Mouse (Mus musculus): ENCODE results near the gene Tmem121b. TPM values are rescaled to one million over a fixed set of nuclear protein-coding genes. Genes with fewer than 3 reads are reported as not detected.

Tmem121b gene
- polyA plus RNA-seq, 2 experiments = 0.21 to 0.52 TPM

DNA sequence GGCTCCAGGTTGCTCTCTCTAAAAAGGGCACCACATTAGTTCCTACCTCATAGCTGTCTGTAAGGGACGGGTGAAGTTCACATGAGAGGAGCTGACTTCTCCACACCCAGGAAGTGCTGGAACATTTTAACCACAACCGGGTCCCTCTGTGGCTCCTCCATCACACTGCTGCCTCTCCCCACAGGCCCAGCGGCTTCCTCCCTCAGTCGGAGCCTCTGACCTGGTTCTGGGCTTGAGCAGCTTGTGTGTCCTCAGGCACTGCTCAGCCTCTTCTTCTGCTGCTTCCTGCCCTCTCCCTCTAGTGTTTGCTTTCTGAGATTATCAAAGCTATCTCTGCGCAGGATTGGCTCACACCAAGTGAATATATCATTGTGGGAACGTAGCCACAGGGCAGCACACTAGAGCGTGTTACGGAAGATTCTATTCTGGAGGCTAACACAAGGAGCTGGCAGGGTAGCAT, 7.5 kb downstream of the Tmem121b start:
- 71% methylated on average over 8 of the region's 8 CpGs for WGBS
- ATAC-seq (ENCODE audit: low FRiP score, low read depth) (no peak), DNase-seq (ENCODE audit: low spot score) (no peak)
- Histone ChIP-seq H3K4me2 (replicated peaks; ENCODE audit: low read depth, low read length, severe bottlenecking) (no peak overlapping the region), H3K9ac (ENCODE audit: low read depth, low read length, severe bottlenecking) (no peak overlapping the region), H3K36me3 (ENCODE audit: control insufficient read depth, insufficient read depth, low read length) (peaks cover 2% of the 10 kb centered on the region), H3K27me3 (ENCODE audit: control insufficient read depth, insufficient read depth, low read length) (no peaks in the 10 kb centered on the region), H3K4me1 (ENCODE audit: control insufficient read depth, insufficient read depth, low read length) (no peaks in the 10 kb centered on the region; the same call in 1 of the 2 replicates), H3K9me3 (ENCODE audit: control insufficient read depth, low read length) (no peaks in the 10 kb centered on the region), H3K27ac (replicated peaks; ENCODE audit: low read depth, low read length) (no peak overlapping the region), H3K4me3 (replicated peaks; ENCODE audit: low read length) (no peak overlapping the region)
- no peak for TF ChIP-seq POLR2A (IDR thresholded peaks at IDR 0.05; ENCODE audit: borderline replicate concordance, extremely low read depth, insufficient read depth, insufficient read length)

DNA sequence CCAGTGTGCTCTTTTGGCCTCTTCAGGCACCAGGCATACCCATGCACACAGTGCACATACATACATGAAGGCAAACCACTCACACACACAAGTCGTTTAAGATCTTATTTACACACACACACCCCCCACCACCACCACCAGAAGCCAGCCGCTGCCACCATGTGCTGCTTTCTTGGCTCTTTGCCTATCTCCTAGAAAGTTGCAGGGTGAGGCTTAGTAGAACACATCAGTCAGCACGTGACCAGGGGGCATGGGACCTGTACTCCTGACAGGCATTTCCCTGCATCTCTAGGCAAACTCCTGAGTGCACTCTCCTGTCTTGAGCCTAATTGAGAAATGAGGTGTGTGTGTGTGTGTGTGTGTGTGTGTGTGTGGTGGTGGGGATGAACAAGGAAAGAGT, 8.6 kb downstream of the Tmem121b start:
- H3K9me3 ChIP-seq (ENCODE audit: control insufficient read depth, low read length) = no peaks in the 10 kb centered on the region
- H3K4me1 ChIP-seq (ENCODE audit: control insufficient read depth, insufficient read depth, low read length) = no peaks in the 10 kb centered on the region; the same call in 1 of the 2 replicates
- no peak overlapping the region for H3K27ac ChIP-seq (replicated peaks; ENCODE audit: low read depth, low read length)
- no peak overlapping the region for H3K4me2 ChIP-seq (replicated peaks; ENCODE audit: low read depth, low read length, severe bottlenecking)
- H3K27me3 ChIP-seq (ENCODE audit: control insufficient read depth, insufficient read depth, low read length) = no peaks in the 10 kb centered on the region
- 66% methylated on average over 3 of the region's 3 CpGs for WGBS
- H3K4me3 ChIP-seq (replicated peaks; ENCODE audit: low read length) = no peak overlapping the region
- DNase-seq (ENCODE audit: low spot score) = no peak
- no peak for ATAC-seq (ENCODE audit: low FRiP score, low read depth)
- H3K36me3 ChIP-seq (ENCODE audit: control insufficient read depth, insufficient read depth, low read length) = peaks cover 6% of the 10 kb centered on the region
- TF ChIP-seq POLR2A (IDR thresholded peaks at IDR 0.05; ENCODE audit: borderline replicate concordance, extremely low read depth, insufficient read depth, insufficient read length) = no peak
- no peak overlapping the region for H3K9ac ChIP-seq (ENCODE audit: low read depth, low read length, severe bottlenecking)

DNA sequence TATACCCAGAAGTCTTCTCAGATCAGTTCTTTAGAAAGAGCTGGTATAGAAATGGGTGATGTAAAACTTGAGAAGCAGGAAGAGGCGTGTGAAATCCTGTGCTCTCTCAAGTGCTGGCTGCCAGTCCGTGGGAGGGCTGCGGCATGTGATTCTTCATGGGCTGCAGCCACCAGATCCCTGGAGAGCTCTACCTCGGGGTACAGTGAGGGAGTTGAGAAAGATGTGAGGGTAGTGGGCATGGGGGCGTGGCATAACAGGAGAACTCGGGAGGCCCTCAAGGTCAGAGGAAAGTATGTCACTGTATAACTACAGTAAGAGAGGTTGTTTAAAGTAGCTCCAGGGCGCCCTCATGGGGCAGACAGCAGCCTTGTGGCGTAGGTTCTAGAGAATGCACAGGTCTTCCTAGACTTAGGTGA, 10.4 kb downstream of the Tmem121b start:
- ATAC-seq (ENCODE audit: low FRiP score, low read depth) (no peak), DNase-seq (ENCODE audit: low spot score) (peak; percentile 54)
- Histone ChIP-seq H3K27ac (replicated peaks; ENCODE audit: low read depth, low read length) (no peak overlapping the region), H3K4me1 (ENCODE audit: control insufficient read depth, insufficient read depth, low read length) (no peaks in the 10 kb centered on the region; the same call in 1 of the 2 replicates), H3K9me3 (ENCODE audit: control insufficient read depth, low read length) (no peaks in the 10 kb centered on the region), H3K27me3 (ENCODE audit: control insufficient read depth, insufficient read depth, low read length) (no peaks in the 10 kb centered on the region), H3K4me2 (replicated peaks; ENCODE audit: low read depth, low read length, severe bottlenecking) (no peak overlapping the region), H3K4me3 (replicated peaks; ENCODE audit: low read length) (no peak overlapping the region), H3K36me3 (ENCODE audit: control insufficient read depth, insufficient read depth, low read length) (peaks cover 6% of the 10 kb centered on the region), H3K9ac (ENCODE audit: low read depth, low read length, severe bottlenecking) (no peak overlapping the region)
- TF ChIP-seq POLR2A (IDR thresholded peaks at IDR 0.05; ENCODE audit: borderline replicate concordance, extremely low read depth, insufficient read depth, insufficient read length) = no peak
- 31% methylated on average over 8 of the region's 8 CpGs for WGBS

DNA sequence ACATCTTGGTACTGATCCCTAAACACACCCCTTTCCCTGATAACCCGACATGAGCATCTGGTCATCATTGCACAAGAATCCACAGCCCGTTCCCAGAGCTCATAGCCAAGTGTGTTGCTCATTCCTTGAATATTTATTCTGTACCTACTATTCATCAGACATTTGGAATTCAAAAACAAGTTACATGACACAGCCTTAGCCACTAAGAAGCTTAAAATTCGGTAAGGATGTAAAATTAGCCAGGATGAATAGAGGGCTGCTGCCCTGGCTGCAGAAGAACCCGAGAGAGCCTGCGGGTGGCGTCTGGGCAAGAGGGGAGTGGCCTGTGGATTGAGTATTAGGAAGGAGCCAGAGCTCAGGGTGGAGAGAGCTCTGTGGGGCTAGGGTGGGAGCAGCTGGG, 10.9 kb downstream of the Tmem121b start:
- Histone ChIP-seq H3K4me3 (replicated peaks; ENCODE audit: low read length) (no peak overlapping the region), H3K9me3 (ENCODE audit: control insufficient read depth, low read length) (no peaks in the 10 kb centered on the region), H3K4me2 (replicated peaks; ENCODE audit: low read depth, low read length, severe bottlenecking) (no peak overlapping the region), H3K9ac (ENCODE audit: low read depth, low read length, severe bottlenecking) (no peak overlapping the region), H3K27me3 (ENCODE audit: control insufficient read depth, insufficient read depth, low read length) (no peaks in the 10 kb centered on the region), H3K27ac (replicated peaks; ENCODE audit: low read depth, low read length) (no peak overlapping the region), H3K36me3 (ENCODE audit: control insufficient read depth, insufficient read depth, low read length) (peaks cover 6% of the 10 kb centered on the region), H3K4me1 (ENCODE audit: control insufficient read depth, insufficient read depth, low read length) (no peaks in the 10 kb centered on the region; the same call in 1 of the 2 replicates)
- no peak for TF ChIP-seq POLR2A (IDR thresholded peaks at IDR 0.05; ENCODE audit: borderline replicate concordance, extremely low read depth, insufficient read depth, insufficient read length)
- whole genome bisulfite sequencing = 39% methylated on average over 6 of the region's 6 CpGs
- DNase-seq (ENCODE audit: low spot score) (no peak), ATAC-seq (ENCODE audit: low FRiP score, low read depth) (no peak)

DNA sequence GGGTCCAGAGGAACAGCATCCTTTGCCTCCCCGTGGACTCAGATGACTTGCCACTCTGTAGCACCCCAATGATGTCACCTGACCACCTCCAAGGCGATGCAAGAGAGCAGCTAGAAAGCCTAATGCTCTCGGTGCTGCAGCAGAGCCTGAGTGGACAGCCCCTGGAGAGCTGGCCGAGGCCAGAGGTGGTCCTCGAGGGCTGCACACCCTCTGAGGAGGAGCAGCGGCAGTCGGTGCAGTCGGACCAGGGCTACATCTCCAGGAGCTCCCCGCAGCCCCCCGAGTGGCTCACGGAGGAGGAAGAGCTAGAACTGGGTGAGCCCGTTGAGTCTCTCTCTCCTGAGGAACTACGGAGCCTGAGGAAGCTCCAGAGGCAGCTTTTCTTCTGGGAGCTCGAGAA, 11.6 kb downstream of the Tmem121b start:
- no peak overlapping the region for H3K9ac ChIP-seq (ENCODE audit: low read depth, low read length, severe bottlenecking)
- WGBS = 97% methylated on average over 13 of the region's 14 CpGs

DNA sequence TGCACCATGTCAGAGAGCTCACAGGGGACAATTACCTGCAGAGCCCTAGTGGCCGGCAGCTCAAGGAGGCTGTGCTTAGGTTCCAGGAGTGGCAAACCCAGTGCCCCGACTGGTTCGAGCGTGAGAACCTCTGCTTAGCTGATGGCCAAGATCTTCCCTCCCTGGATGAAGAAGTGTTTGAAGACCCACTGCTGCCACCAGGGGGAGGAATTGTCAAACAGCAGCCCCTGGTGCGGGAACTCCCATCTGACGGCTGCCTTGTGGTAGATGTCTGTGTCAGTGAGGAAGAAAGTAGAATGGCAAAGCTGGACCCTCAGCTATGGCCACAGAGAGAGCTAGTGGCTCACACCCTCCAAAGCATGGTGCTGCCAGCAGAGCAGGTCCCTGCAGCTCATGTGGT, 12.1 kb downstream of the Tmem121b start:
- ATAC-seq (ENCODE audit: low FRiP score, low read depth) (no peak), DNase-seq (ENCODE audit: low spot score) (no peak)
- no peaks in the 10 kb centered on the region for H3K9me3 ChIP-seq (ENCODE audit: control insufficient read depth, low read length)
- no peak for TF ChIP-seq POLR2A (IDR thresholded peaks at IDR 0.05; ENCODE audit: borderline replicate concordance, extremely low read depth, insufficient read depth, insufficient read length)
- no peaks in the 10 kb centered on the region; the same call in 1 of the 2 replicates for H3K4me1 ChIP-seq (ENCODE audit: control insufficient read depth, insufficient read depth, low read length)
- H3K36me3 ChIP-seq (ENCODE audit: control insufficient read depth, insufficient read depth, low read length) = peaks cover 6% of the 10 kb centered on the region
- H3K4me2 ChIP-seq (replicated peaks; ENCODE audit: low read depth, low read length, severe bottlenecking) = no peak overlapping the region
- H3K27me3 ChIP-seq (ENCODE audit: control insufficient read depth, insufficient read depth, low read length) = no peaks in the 10 kb centered on the region
- WGBS = 90% methylated on average over 6 of the region's 6 CpGs
- no peak overlapping the region for H3K9ac ChIP-seq (ENCODE audit: low read depth, low read length, severe bottlenecking)
- H3K27ac ChIP-seq (replicated peaks; ENCODE audit: low read depth, low read length) = no peak overlapping the region
- H3K4me3 ChIP-seq (replicated peaks; ENCODE audit: low read length) = no peak overlapping the region

More for the DNA sequence above, 11.6 kb downstream of the Tmem121b start:
- peaks cover 6% of the 10 kb centered on the region for H3K36me3 ChIP-seq (ENCODE audit: control insufficient read depth, insufficient read depth, low read length)
- TF ChIP-seq POLR2A (IDR thresholded peaks at IDR 0.05; ENCODE audit: borderline replicate concordance, extremely low read depth, insufficient read depth, insufficient read length) = no peak
- no peak overlapping the region for H3K4me3 ChIP-seq (replicated peaks; ENCODE audit: low read length)
- H3K27ac ChIP-seq (replicated peaks; ENCODE audit: low read depth, low read length) = no peak overlapping the region
- no peaks in the 10 kb centered on the region; the same call in 1 of the 2 replicates for H3K4me1 ChIP-seq (ENCODE audit: control insufficient read depth, insufficient read depth, low read length)
- H3K27me3 ChIP-seq (ENCODE audit: control insufficient read depth, insufficient read depth, low read length) = no peaks in the 10 kb centered on the region
- H3K9me3 ChIP-seq (ENCODE audit: control insufficient read depth, low read length) = no peaks in the 10 kb centered on the region
- H3K4me2 ChIP-seq (replicated peaks; ENCODE audit: low read depth, low read length, severe bottlenecking) = no peak overlapping the region
- ATAC-seq (ENCODE audit: low FRiP score, low read depth) (no peak), DNase-seq (ENCODE audit: low spot score) (no peak)
